ENCODE assay signal across 8 mouse cellular contexts in the genomic region with DNA sequence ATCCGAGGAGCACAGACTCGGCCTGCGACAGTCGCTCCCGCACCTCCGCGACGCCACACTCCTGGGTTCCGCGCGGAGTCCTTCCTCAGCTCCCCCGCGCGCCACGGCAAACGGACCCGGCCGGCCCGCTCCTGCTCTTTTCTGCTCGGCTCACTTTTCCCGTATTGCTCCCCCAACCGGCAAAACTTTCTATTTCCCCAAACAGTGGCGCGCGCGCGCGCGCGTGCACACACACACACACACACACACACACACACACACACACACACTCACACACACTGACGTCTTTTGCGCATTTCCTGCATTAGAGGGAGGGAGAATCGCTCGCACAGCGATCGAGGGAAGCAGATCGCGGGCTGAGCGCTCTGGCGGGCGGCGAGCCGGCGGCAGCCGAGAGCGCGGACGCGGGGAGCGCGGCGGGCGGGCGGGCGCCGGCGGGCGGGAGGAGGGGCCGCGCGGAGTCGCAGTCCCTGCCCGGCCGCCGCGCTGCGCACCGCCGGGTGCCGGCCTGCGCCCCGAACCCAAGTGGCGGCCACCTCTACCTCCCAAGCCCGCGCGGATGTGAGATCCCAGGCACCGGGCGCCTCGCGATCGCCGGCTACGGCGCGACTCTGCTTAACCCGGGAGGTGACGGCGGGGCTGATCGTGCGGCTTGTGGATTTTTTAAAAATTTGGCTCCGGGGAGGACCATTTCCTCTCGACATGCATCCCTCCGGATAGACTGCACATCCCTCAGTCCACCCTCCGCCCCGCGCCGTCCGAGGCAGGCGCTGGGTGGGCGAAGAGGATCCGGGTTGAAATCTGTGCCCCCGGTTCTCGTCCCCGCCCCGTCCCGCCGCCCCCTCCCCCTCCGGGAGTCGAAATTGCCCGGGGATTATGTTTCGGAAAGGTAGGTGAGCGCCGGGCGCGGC. TPM values are rescaled to one million over a fixed set of nuclear protein-coding genes. Genes with fewer than 3 reads are reported as not detected.
DNase-seq lines count a peak whose midpoint lies in the region; ATAC-seq and TF ChIP-seq lines count a peak whose summit lies in the region.

A gene (plus strand): TSS at position 466 of the 911 bp plus-strand sequence.

- no peaks in the 10 kb centered on the region for H3K9me3 ChIP-seq in forebrain, embryonic 13.5 days (replicated peaks)
- no peaks in the 10 kb centered on the region for H3K9me3 ChIP-seq in lung, embryonic 14.5 days (ENCODE audit: low read depth, low read length)

- ATAC-seq in cerebellum, adult (ENCODE audit: insufficient number of reproducible peaks, low FRiP score, low TSS enrichment) = peak; percentile 45
- peak; percentile 74 for ATAC-seq in forebrain, embryonic 13.5 days
- ATAC-seq in lung, embryonic 14.5 days (ENCODE audit: insufficient read depth) = peak; percentile 73
- ATAC-seq in neutrophil, adult 5-6 weeks (ENCODE audit: extremely low read depth, insufficient number of reproducible peaks, low FRiP score, poor library complexity, severe bottlenecking) = peak; percentile 76

- peak within 1 kb of the TSS; percentile 71 for H3K4me3 ChIP-seq in forebrain, embryonic 13.5 days
- H3K4me3 ChIP-seq in lung, embryonic 14.5 days (ENCODE audit: low read depth, low read length) = peak within 1 kb of the TSS; percentile 75

- peak; percentile 79 for DNase-seq in ES-CJ7 (ENCODE audit: low read depth, low spot score)
- peak; percentile 92 for DNase-seq in heart, postnatal 10 days
- peak; percentile 79 to 89 for DNase-seq in layer of hippocampus, adult 18-20 months (ENCODE audit: low spot score in 2 of 2)
- DNase-seq in lung, embryonic 14.5 days = peak; percentile 93
- peak; percentile 60 for DNase-seq in testis, postnatal 14 days (ENCODE audit: low spot score)

- under 1% methylated on average over 98 of the region's 115 CpGs for WGBS in forebrain, embryonic 13.5 days
- under 1% methylated on average over 105 of the region's 115 CpGs for WGBS in lung, embryonic 14.5 days

- peak within 1 kb of the TSS; percentile 91 for H3K27ac ChIP-seq in forebrain, embryonic 13.5 days
- H3K27ac ChIP-seq in lung, embryonic 14.5 days (ENCODE audit: low read depth) = peak within 1 kb of the TSS; percentile 99

- H3K9ac ChIP-seq in forebrain, embryonic 13.5 days = peak within 1 kb of the TSS; percentile 81
- H3K9ac ChIP-seq in lung, embryonic 14.5 days = peak within 1 kb of the TSS; percentile 83

- no peaks in the 10 kb centered on the region for H3K36me3 ChIP-seq in forebrain, embryonic 13.5 days (ENCODE audit: poor library complexity, severe bottlenecking)
- H3K36me3 ChIP-seq in lung, embryonic 14.5 days (ENCODE audit: insufficient read depth) = 0 out of 2 replicates have a peak, but pooled peaks cover 1% of the 10 kb centered on the region

- peak within 1 kb of the TSS; percentile 96 for H3K4me2 ChIP-seq in forebrain, embryonic 13.5 days
- H3K4me2 ChIP-seq in lung, embryonic 14.5 days = peak within 1 kb of the TSS; percentile 96

- TF ChIP-seq CTCF in lung, embryonic 14.5 days (IDR thresholded peaks at IDR 0.05; ENCODE audit: low read depth) = peak; percentile 45; the same call in 1 of the 2 replicates

- intact Hi-C loops in heart, postnatal 10 days (cut with DNase I) = loop anchor here (1.0 to 5.0 kb wide), 4 partner anchors 17 to 185 kb away; no protein-coding TSS in a partner anchor

- H3K4me1 ChIP-seq in forebrain, embryonic 13.5 days = peaks cover 37% of the 10 kb centered on the region
- H3K4me1 ChIP-seq in lung, embryonic 14.5 days (ENCODE audit: insufficient read depth) = peaks cover 24% of the 10 kb centered on the region

- H3K27me3 ChIP-seq in forebrain, embryonic 13.5 days = no peaks in the 10 kb centered on the region
- no peaks in the 10 kb centered on the region for H3K27me3 ChIP-seq in lung, embryonic 14.5 days (ENCODE audit: insufficient read depth, low read length)

RNA-seq across cellular contexts. Expression of the gene that starts here (rescaled TPM):
- 10.9 and 13.7 TPM in 2 replicates for polyA plus RNA-seq in forebrain, embryonic 13.5 days (2015; fragmentation: Nextera tagmentation; extraction: Ambion mirVana)
- 10 to 100 TPM; 31.1 to 32.5 TPM for total RNA-seq in heart, postnatal 10 days (2021)
- total RNA-seq in layer of hippocampus, adult 18-20 months (2021) = 100 to 1,000 TPM; 388 to 410 TPM
- polyA plus RNA-seq in lung, embryonic 14.5 days (2014; fragmentation: Nextera tagmentation; extraction: Ambion mirVana) = 10.1 and 10.8 TPM in 2 replicates
- total RNA-seq in neutrophil, adult 5-6 weeks (2017) = 32.1 and 42.5 TPM in 2 replicates

Comparison
In these comparisons a context has a peak if more than half of its experiments do, and no peak if none do; other contexts are left out.
1. Peak in every context shown above with its lines: DNase-seq, ATAC-seq, H3K4me3 ChIP-seq and H3K27ac ChIP-seq.